Mouse (Mus musculus) hindlimb bud, embryonic 11.5 days (tissue): Measurements from ENCODE around the gene Ino80.

ENCODE experiments used
- DNase-seq: peaks from one replicate; pipeline ENCODE4 v3.0.0-alpha.2; 2012; ENCODE audit warnings: low read depth, low spot score; ENCODE audit errors: extremely low spot score

The Ino80 gene

DNA sequence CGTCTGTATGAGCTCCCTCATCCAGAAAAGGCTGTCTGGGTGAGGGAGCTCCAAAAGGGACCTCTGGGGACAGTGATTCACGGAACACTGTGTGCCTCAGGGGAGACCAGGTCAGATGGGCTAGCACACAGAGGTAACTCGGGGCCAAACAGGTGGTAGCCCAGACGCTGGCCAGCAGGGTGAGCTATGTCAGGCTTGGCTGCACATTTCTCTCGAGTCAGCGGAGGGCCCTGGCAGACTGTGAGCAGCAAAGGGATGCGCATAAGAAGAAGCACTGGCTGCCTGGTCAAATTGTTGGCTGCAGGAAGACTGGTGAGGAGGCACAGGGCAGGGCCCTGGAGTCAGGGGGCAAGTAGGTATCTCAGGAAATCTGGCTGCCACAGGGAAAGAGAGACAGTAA, 121.8 kb downstream of the Ino80 start:
- no peak for DNase-seq

GRCm38 (mm10) chr2:119355089-119355488, 122.4 kb downstream of the Ino80 start:
- DNase-seq, result no peak

DNA sequence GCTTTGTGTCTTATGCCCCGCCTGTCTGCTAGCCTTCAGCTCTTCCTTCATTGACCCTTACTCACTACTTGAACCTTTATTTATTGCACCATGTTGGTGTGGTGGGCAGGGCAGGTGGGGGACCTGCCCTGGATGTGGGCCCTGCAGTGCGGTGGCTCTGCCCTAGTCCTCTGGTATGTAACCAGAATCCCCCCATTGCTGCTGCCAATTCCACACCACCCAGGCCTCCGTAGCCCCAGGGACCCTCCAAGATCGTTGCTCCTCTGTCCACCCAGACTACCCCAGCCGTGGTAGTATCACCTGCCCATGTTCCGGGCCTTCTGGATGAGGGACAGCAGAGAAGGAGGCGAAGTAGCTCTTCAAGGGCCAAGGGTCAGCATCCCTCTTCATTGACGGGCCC, 123.8 kb downstream of the Ino80 start:
- DNase-seq, result no peak

GRCm38 (mm10) chr2:119350555-119351486, 126.7 kb downstream of the Ino80 start, which contains the start of gene Chac1:
Chac1 (plus strand) TSS chr2:119351229.
- DNase-seq, result no peak

- no peak for DNase-seq
These were observed 132.8 kb downstream of the Ino80 start for GRCm38 (mm10) chr2:119344537-119345138.

- no peak for DNase-seq
These were observed 139.8 kb downstream of the Ino80 start for GRCm38 (mm10) chr2:119337425-119338265.

DNA sequence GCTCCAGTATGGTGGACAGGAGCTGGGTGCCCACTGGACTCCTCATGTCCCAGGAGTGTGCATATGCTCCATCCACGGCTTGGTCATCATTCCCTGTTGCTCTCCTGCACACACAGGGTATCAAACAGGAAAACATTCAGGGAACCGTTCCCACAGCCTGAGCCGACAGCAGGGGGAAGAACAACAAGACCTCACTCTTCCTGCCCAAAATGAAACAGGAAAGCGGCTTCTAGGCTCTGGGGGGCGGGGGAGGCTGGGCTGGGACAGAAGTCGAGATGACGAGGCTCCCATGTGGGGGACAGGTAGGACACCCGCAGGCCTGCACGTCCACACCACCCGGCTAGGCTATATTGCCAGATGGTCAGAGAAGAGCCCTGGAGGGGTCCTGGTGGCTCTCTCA, 141.0 kb downstream of the Ino80 start:
- no peak for DNase-seq

GRCm38 (mm10) chr2:119336002-119336401, 141.5 kb downstream of the Ino80 start:
- no peak for DNase-seq

DNA sequence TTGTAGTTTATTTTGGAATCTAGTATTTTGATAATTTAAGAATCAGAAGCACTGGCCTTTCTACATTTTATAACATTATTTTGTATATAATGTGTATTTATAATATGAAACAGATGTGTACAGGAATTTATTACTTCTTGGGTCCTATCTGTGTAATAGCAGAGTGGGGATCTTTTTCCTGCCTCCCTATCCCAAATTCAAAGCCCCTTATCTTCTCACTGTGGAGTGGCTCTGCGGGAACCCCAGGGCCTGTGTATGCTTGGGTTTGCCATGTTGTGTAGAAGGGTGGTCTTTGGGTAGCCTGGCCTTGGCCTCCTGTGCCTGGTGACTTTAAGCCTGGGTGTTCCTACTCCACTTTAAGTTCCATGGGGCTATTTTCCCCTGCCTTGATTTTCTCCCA, 142.0 kb downstream of the Ino80 start:
- DNase-seq, result no peak

DNA sequence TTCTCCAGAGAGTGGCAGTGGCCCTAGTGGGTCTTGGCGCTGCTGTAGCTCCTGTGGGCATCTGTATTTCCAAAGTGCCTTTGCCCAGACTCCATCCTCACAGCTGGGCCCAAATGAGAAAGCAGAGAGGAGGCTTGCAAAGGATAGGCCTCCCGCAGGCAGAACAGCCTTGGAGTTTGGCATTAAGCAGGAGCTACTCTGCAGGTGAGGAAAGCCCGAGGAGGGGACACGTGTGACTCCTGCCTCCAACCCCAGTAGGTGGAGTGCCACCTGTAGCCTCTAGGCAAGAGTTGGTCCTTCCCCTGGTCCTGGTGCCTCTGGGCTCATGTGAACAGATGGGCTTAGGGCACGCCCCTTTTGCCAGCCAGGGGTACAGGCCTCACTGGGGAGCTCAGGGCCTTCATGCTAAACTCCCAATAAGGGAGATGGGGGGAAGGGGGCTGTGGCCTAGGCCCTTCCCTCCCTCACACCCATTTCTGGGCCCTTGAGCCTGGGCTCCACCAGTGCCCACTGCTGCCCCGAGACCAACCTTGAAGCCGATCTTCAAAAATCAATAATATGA, 142.4 kb downstream of the Ino80 start:
- no peak for DNase-seq

- DNase-seq, result no peak
These were observed 143.4 kb downstream of the Ino80 start for GRCm38 (mm10) chr2:119334135-119334534.

DNA sequence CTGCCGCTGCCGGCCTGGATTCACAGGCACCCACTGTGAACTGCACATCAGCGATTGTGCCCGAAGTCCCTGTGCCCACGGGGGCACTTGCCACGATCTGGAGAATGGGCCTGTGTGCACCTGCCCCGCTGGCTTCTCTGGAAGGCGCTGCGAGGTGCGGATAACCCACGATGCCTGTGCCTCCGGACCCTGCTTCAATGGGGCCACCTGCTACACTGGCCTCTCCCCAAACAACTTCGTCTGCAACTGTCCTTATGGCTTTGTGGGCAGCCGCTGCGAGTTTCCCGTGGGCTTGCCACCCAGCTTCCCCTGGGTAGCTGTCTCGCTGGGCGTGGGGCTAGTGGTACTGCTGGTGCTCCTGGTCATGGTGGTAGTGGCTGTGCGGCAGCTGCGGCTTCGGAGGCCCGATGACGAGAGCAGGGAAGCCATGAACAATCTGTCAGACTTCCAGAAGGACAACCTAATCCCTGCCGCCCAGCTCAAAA, 145.3 kb downstream of the Ino80 start:
- no peak for DNase-seq

DNA sequence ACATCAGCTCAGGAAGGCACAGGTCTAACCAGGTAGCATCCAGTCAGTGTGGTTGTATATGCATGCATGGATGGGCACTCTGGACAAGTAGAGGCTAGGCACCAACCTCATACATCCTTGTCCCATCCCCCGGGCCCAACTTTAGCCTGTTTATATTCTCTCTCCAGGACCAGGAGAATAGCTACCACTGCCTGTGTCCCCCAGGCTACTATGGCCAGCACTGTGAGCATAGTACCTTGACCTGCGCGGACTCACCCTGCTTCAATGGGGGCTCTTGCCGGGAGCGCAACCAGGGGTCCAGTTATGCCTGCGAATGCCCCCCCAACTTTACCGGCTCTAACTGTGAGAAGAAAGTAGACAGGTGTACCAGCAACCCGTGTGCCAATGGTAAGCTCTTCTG, 146.7 kb downstream of the Ino80 start:
- DNase-seq, result no peak

DNA sequence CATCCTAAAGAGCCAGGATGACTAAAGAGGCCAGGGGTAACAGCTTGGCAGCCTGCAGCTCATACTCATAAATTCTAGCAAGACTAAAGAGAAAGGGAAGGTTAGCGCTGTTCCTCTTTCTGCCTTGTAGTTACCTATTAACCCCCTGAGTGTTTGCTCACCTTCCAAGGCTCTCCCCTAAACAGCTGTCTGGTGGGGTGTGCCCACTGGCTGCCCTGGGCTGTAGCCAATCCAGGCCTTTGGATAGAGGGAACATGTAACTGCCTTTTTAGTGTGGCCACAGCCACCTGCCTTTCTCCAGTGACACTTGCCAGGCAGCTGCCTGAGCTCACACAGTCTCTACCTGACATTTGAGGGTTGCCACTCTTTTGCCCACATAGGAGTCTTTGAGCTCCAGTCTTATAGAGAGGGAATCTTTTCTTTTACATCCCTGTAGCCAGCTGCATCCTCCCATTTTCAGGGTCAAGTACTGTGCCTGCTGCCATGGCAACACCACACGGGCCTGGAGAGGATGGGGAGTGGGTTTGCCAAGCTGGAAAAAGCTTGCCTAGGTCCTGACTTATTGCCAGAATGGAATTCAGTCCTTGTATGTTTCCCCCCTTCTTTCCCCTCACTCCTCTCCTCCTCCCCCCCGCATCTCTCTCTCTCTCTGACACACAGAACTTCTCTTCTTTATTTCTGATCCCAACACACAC, 148.2 kb downstream of the Ino80 start:
- no peak for DNase-seq

GRCm38 (mm10) chr2:119328546-119328945, 148.9 kb downstream of the Ino80 start:
- DNase-seq, result no peak

DNA sequence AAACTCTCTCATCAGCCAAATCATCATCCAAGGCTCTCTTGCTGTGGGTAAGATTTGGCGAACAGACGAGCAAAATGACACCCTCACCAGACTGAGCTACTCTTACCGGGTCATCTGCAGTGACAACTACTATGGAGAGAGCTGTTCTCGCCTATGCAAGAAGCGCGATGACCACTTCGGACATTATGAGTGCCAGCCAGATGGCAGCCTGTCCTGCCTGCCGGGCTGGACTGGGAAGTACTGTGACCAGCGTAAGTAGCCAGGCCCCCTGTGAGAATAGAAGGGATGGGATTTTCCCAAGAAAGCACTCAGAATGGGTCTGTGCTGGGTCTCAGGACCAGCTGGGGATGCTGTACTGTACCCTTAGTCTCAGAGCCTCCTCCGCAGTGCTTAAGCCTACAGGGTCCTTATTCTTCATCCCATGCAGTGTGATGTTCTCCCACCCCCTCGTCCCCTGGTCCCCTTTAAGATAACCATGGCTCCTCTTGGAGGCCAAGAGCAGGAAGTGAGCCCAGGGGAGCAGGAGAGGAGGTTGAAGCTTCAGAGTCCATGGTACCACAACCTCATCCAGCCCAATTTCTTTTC, 149.5 kb downstream of the Ino80 start:
- DNase-seq, result no peak

GRCm38 (mm10) chr2:119327102-119327480, 150.4 kb downstream of the Ino80 start:
- DNase-seq, result no peak

GRCm38 (mm10) chr2:119326161-119327101, 151.1 kb downstream of the Ino80 start:
- DNase-seq, result no peak

DNA sequence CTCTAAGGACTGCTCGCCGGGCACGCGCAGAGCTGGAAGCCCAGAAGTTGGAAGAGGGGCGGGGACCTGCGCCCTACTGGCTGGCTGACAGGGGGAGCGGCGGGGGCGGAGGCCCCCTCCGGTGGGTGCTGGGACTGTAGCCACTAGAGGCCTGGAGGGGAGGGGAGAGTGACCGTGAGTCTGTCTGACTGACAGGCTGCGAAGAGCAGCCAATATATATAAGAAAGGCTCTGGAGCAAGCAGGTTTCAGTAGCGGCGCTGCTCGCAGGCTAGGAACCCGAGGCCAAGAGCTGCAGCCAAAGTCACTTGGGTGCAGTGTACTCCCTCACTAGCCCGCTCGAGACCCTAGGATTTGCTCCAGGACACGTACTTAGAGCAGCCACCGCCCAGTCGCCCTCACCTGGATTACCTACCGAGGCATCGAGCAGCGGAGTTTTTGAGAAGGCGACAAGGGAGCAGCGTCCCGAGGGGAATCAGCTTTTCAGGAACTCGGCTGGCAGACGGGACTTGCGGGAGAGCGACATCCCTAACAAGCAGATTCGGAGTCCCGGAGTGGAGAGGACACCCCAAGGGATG, 151.8 kb downstream of the Ino80 start, which contains the start of gene Dll4:
TSS of gene Dll4 (plus strand) at position 217 of the 576 bp plus-strand sequence.
- DNase-seq, result no peak
